Mouse (Mus musculus): Measurements from ENCODE around the gene Eno2. TPM values are rescaled to one million over a fixed set of nuclear protein-coding genes. Genes with fewer than 3 reads are reported as not detected.
"Not testable (repeated sequence)": the region's sequence is repeated elsewhere in the genome, so short reads cannot be mapped to it uniquely, and the experiment has no call there.

Gene Eno2
- total and polyA plus RNA-seq, 3 experiments = 20.8 to 24.6 (median 23.6) TPM

DNA sequence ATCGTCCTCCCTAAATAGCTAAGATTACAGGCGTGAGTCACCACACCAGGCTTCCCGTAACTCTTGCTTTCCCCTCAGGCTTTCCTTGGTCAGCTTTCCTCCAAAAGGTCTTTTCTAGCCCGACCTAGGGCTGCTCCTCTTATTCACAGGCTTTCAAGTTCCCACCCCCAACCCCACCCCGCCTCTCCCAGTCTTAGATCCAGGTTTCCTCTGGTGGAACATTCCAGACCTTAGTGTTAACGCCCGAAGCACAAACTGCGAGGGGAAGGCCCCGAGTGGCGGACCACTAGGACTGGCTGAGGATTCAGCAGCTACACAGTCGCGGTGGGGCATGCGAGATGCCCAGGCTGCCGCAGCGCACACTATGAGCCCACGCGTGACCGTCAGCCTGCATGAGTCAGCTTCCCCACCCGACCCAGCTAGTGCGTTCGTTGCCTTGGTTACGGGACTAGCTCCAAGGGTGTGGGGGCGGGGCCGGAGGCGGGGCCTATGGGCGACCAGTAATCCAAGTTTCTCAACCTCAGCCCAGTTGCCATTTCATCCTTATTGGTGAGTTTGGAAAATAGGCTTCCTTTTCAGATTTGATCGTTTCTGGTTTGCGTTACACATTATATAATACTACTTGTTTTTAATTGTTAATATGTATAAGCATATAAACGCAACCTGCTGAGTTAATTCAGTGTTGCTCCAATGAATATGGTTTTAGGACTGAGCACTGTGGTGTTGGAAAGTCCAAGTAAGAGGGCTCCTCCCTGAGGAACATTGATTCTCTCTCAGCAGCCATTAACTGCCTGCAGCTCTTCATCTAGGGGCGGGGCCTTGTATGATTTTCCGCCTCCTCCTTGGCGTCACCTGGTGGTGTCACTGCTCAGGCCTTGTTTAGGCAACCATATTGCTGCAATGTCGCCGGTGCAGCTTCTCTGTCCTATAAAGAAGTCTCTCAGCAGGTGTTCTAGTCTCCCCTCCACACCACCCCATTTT is 36.2 kb upstream of the Eno2 start (continued):
- TF ChIP-seq KAT2A (IDR thresholded peaks at IDR 0.05; ENCODE audit: insufficient replicate concordance, low read length) (no peak), CHD2 (IDR thresholded peaks at IDR 0.05; ENCODE audit: low read length) (peak; percentile 12), MAZ (IDR thresholded peaks at IDR 0.05; ENCODE audit: low read depth, low read length) (no peak), POLR2A (IDR thresholded peaks at IDR 0.05; ENCODE audit: low read depth, low read length) (peak; percentile 53), ZC3H11A (IDR thresholded peaks at IDR 0.05; ENCODE audit: low read depth, low read length) (no peak), USF2 (conservative IDR thresholded peaks at IDR 0.05; ENCODE audit: low read depth, low read length) (no peak), ZKSCAN1 (IDR thresholded peaks at IDR 0.05; ENCODE audit: borderline replicate concordance, low read depth, low read length) (no peak), TCF12 (IDR thresholded peaks at IDR 0.05; ENCODE audit: low read depth, low read length) (no peak; the same call in 1 of the 2 replicates), JUN (IDR thresholded peaks at IDR 0.05; ENCODE audit: insufficient read depth, low read depth, low read length) (no peak), TBP (conservative IDR thresholded peaks at IDR 0.05; ENCODE audit: low read depth, low read length) (peak; percentile 54; the same call in 1 of the 2 replicates), USF1 (IDR thresholded peaks at IDR 0.05; ENCODE audit: low read depth, low read length) (no peak), MEF2A (IDR thresholded peaks at IDR 0.05; ENCODE audit: borderline replicate concordance, low read depth, low read length) (no peak), SIN3A (IDR thresholded peaks at IDR 0.05; ENCODE audit: low read length) (peak; percentile 67; the same call in 1 of the 2 replicates)

- dilution Hi-C loops (cut with MboI; ENCODE audit: extremely low pct_ligation_motif_present, extremely low pct_unique_long_range_greater_than_20kb, low sequenced_read_pairs) (no loop called here), in situ Hi-C loops (cut with MboI; ENCODE audit: low pct_ligation_motif_present, low pct_unique_long_range_greater_than_20kb, low sequenced_read_pairs) (no loop called here)
- Histone ChIP-seq H3K4me2 (ENCODE audit: insufficient read depth, low read depth, poor library complexity, severe bottlenecking) (no peak overlapping the region), H3K36me3 (replicated peaks in 1 of 2; ENCODE audit: control insufficient read depth in 1 of 2, insufficient read depth in 1 of 2, low read length in 1 of 2) (peaks cover 0 to 21% of the 10 kb centered on the region in 2 experiments), H3K79me2 (replicated peaks; ENCODE audit: control insufficient read depth, extremely low read depth, insufficient read depth, poor library complexity, severe bottlenecking) (no peaks in the 10 kb centered on the region), H3K4me1 (ENCODE audit: control insufficient read depth in 1 of 2, insufficient read depth in 2 of 2) (peaks cover 3 to 25% of the 10 kb centered on the region in 2 experiments; a peak in 2 of 4 replicates), H3K27me3 (replicated peaks) (no peaks in the 10 kb centered on the region), H3K27ac (ENCODE audit: insufficient read depth, low read depth) (no peak overlapping the region), H3K9ac (ENCODE audit: insufficient read depth, low read depth) (no peak overlapping the region), H3K4me3 (replicated peaks in 1 of 3; ENCODE audit: low read depth in 2 of 3, low read length in 2 of 3, poor library complexity in 1 of 3) (no peak overlapping the region), H3K9me3 (replicated peaks; ENCODE audit: low read length) (peaks cover 4% of the 10 kb centered on the region)
- TF ChIP-seq MAX (IDR thresholded peaks at IDR 0.05; ENCODE audit: low read length) (no peak), JUND (conservative IDR thresholded peaks at IDR 0.05; ENCODE audit: low read depth, low read length) (no peak), TBP (conservative IDR thresholded peaks at IDR 0.05; ENCODE audit: low read depth, low read length) (no peak), ZNF384 (IDR thresholded peaks at IDR 0.05; ENCODE audit: low read depth, low read length) (no peak), JUN (IDR thresholded peaks at IDR 0.05; ENCODE audit: insufficient read depth, low read depth, low read length) (no peak), NRF1 (IDR thresholded peaks at IDR 0.05; ENCODE audit: low read depth, low read length) (no peak), BHLHE40 (IDR thresholded peaks at IDR 0.05; ENCODE audit: low read depth, low read length) (no peak), EP300 (IDR thresholded peaks at IDR 0.05; ENCODE audit: low read length) (no peak), POLR2A (IDR thresholded peaks at IDR 0.05; ENCODE audit: low read depth, low read length) (no peak), GABPA (IDR thresholded peaks at IDR 0.05; ENCODE audit: insufficient replicate concordance, low read depth, low read length) (no peak), NELFE (IDR thresholded peaks at IDR 0.05; ENCODE audit: low read depth, low read length) (no peak), POLR2AphosphoS2 (IDR thresholded peaks at IDR 0.05; ENCODE audit: low read depth, low read length) (no peak)
- no peak for DNase-seq (ENCODE audit: extremely low read depth)
These were observed 34.9 kb upstream of the Eno2 start for GRCm38 (mm10) chr6:124804341-124804740.

- Histone ChIP-seq H3K36me3 (replicated peaks in 1 of 2; ENCODE audit: control insufficient read depth in 1 of 2, insufficient read depth in 1 of 2, low read length in 1 of 2) (peaks cover 0 to 14% of the 10 kb centered on the region in 2 experiments), H3K4me1 (ENCODE audit: control insufficient read depth in 1 of 2, insufficient read depth in 2 of 2) (peaks cover 3 to 21% of the 10 kb centered on the region in 2 experiments; a peak in 2 of 4 replicates)
- dilution Hi-C loops (cut with MboI; ENCODE audit: extremely low pct_ligation_motif_present, extremely low pct_unique_long_range_greater_than_20kb, low sequenced_read_pairs); H3K4me3 ChIP-seq (replicated peaks in 1 of 3; ENCODE audit: low read depth in 2 of 3, low read length in 2 of 3, poor library complexity in 1 of 3); H3K9ac ChIP-seq (ENCODE audit: insufficient read depth, low read depth); in situ Hi-C loops (cut with MboI; ENCODE audit: low pct_ligation_motif_present, low pct_unique_long_range_greater_than_20kb, low sequenced_read_pairs); H3K4me2 ChIP-seq (ENCODE audit: insufficient read depth, low read depth, poor library complexity, severe bottlenecking); DNase-seq (ENCODE audit: extremely low read depth); H3K9me3 ChIP-seq (replicated peaks; ENCODE audit: low read length); H3K27ac ChIP-seq (ENCODE audit: insufficient read depth, low read depth); H3K79me2 ChIP-seq (replicated peaks; ENCODE audit: control insufficient read depth, extremely low read depth, insufficient read depth, poor library complexity, severe bottlenecking); H3K27me3 ChIP-seq (replicated peaks): not testable (repeated sequence)
These were observed 34.2 kb upstream of the Eno2 start for GRCm38 (mm10) chr6:124803691-124804090.
